Mouse (Mus musculus) heart, postnatal 14 days (tissue): Measurements from ENCODE around the gene H2-T23. TPM values are rescaled to one million over a fixed set of nuclear protein-coding genes. Genes with fewer than 3 reads are reported as not detected.

ENCODE experiments used
- DNase-seq, 2 experiments: peaks; one replicate each; pipeline ENCODE4 v3.0.0; 2021 to 2022
- intact Hi-C: fragments of 180-260 bp; cut with DNase I; formaldehyde crosslinking; loops from one replicate; pipeline ENCODE4 v1.15.1; 2025
- total RNA-seq, 2 experiments: library from RNA; stranded (reverse); gene quantifications; 2 replicates each; pipeline ENCODE4 v1.2.3; 2021

H2-T23 gene
- total RNA-seq, 2 experiments from 2014 or later = 23.2 to 24.0 TPM

GRCm38 (mm10) chr17:35996949-35997348 lies 35.7 kb downstream of the H2-T23 start:
- intact Hi-C loops = loop anchor here (1.0 to 5.0 kb wide), 3 partner anchors 38 to 195 kb away; partner anchors contain the start of gene H2-T3
- DNase-seq = peak; percentile 94 to 98

- intact Hi-C loops = loop anchor here (5.0 kb wide), 3 partner anchors 168 to 253 kb away; partner anchors contain the start of gene H2-T3
These were observed 37.8 kb downstream of the H2-T23 start for GRCm38 (mm10) chr17:35994879-35995240.

GRCm38 (mm10) chr17:35994175-35994878 lies 38.3 kb downstream of the H2-T23 start:
- peak; percentile 77 to 81 for DNase-seq
- intact Hi-C loops = loop anchor here (5.0 kb wide), 2 partner anchors 167 to 252 kb away; no protein-coding TSS in a partner anchor

More at GRCm38 (mm10) chr17:35994879-35995240, 37.8 kb downstream of the H2-T23 start:
- DNase-seq = no peak

GRCm38 (mm10) chr17:35993675-35994074 lies 39.0 kb downstream of the H2-T23 start:
- intact Hi-C loops = loop anchor here (1.0 to 5.0 kb wide), 3 partner anchors 55 to 251 kb away; no protein-coding TSS in a partner anchor
- peak; percentile 85 to 90 for DNase-seq

- DNase-seq = peak; percentile 27 to 31
- intact Hi-C loops = loop anchor here (5.0 kb wide), 2 partner anchors 164 to 249 kb away; no protein-coding TSS in a partner anchor
These were observed 40.9 kb downstream of the H2-T23 start for GRCm38 (mm10) chr17:35991781-35992180.

- DNase-seq = no peak
- intact Hi-C loops = no loop called here
These were observed 50.9 kb downstream of the H2-T23 start for GRCm38 (mm10) chr17:35981776-35982175.

GRCm38 (mm10) chr17:35980363-35980754 lies 52.3 kb downstream of the H2-T23 start:
- peak; percentile 58 to 70 for DNase-seq
- intact Hi-C loops = no loop called here

Other genes starting within 250 kb of the H2-T23 start
- 10 to 100 TPM; 23.9 to 27.8 TPM for gene Ier3, start 211.2 kb downstream of the H2-T23 start, total RNA-seq
- 100 to 1,000 TPM; 108 to 111 TPM for gene Flot1, start 209.6 kb downstream of the H2-T23 start, total RNA-seq
- 100 to 1,000 TPM; 134 to 183 TPM for gene Tubb5, start 194.5 kb downstream of the H2-T23 start, total RNA-seq
- gene Mdc1, start 191.3 kb downstream of the H2-T23 start, total RNA-seq = 10 to 100 TPM; 12.9 to 13.5 TPM
- gene Nrm, start 171.5 kb downstream of the H2-T23 start, total RNA-seq = 1 to 10 TPM; 3.8 to 6.0 TPM
- gene Ppp1r18, start 167.3 kb downstream of the H2-T23 start, total RNA-seq = 10 to 100 TPM; 21.1 to 25.0 TPM
- gene Dhx16, start 153.0 kb downstream of the H2-T23 start, total RNA-seq = 10 to 100 TPM; 20.6 to 24.9 TPM
- 10 to 100 TPM; 83.9 to 89.3 TPM for gene 2310061I04Rik, start 135.4 kb downstream of the H2-T23 start, total RNA-seq
- gene Atat1, start 122.8 kb downstream of the H2-T23 start, total RNA-seq = 1 to 10 TPM; 7.7 to 9.5 TPM
- 10 to 100 TPM; 47.9 to 49.0 TPM for gene Mrps18b, start 116.5 kb downstream of the H2-T23 start, total RNA-seq
- gene Ppp1r10, start 116.4 kb downstream of the H2-T23 start, total RNA-seq = 10 to 100 TPM; 43.4 to 49.0 TPM
- 10 to 100 TPM; 65.2 TPM for gene Abcf1, start 63.1 kb downstream of the H2-T23 start, total RNA-seq
- gene Gnl1, start 53.0 kb downstream of the H2-T23 start, total RNA-seq = 10 to 100 TPM; 23.0 to 26.1 TPM
- 1 to 10 TPM; 4.6 to 4.7 TPM for gene Prr3, start 52.6 kb downstream of the H2-T23 start, total RNA-seq
- gene H2-T24, start 12.3 kb downstream of the H2-T23 start, total RNA-seq = 1 to 10 TPM; 4.7 to 6.0 TPM
- 10 to 100 TPM in 1 of 2 experiments, 1 to 10 TPM in 1; 10.0 to 12.4 TPM for gene H2-T22, start 9.9 kb upstream of the H2-T23 start, total RNA-seq
- not detected for gene Gm6034, start 10.1 kb upstream of the H2-T23 start, total RNA-seq
- 1 to 10 TPM; 1.5 to 2.3 TPM for gene Gm11127, start 25.5 kb upstream of the H2-T23 start, total RNA-seq
- not detected for gene Gm19684, start 88.8 kb upstream of the H2-T23 start, total RNA-seq
- gene Gm7030, start 96.6 kb upstream of the H2-T23 start, total RNA-seq = not detected
- gene Gm8909, start 135.7 kb upstream of the H2-T23 start, total RNA-seq = not detected
- gene H2-T3, start 157.4 kb upstream of the H2-T23 start, total RNA-seq = 1 to 10 TPM in 1 of 2 experiments, under 1 TPM in 1; 0.31 to 3.1 TPM
- 10 to 100 TPM; 33.1 to 34.2 TPM for gene Rpp21, start 225.2 kb upstream of the H2-T23 start, total RNA-seq
- gene Trim39, start 239.4 kb upstream of the H2-T23 start, total RNA-seq = 1 to 10 TPM; 7.7 to 7.9 TPM